Mouse (Mus musculus) frontal cortex, postnatal 25 days (tissue): ENCODE data around the gene Rps27l.
"Not testable (repeated sequence)": the region's sequence is repeated elsewhere in the genome, so short reads cannot be mapped to it uniquely, and the experiment has no call there.

Experiments used
- DNase-seq, 2 experiments: peaks; one replicate each; pipeline ENCODE4 v3.0.0; 2022; ENCODE audit warnings: low spot score in 2 of 2

Gene Rps27l

DNA sequence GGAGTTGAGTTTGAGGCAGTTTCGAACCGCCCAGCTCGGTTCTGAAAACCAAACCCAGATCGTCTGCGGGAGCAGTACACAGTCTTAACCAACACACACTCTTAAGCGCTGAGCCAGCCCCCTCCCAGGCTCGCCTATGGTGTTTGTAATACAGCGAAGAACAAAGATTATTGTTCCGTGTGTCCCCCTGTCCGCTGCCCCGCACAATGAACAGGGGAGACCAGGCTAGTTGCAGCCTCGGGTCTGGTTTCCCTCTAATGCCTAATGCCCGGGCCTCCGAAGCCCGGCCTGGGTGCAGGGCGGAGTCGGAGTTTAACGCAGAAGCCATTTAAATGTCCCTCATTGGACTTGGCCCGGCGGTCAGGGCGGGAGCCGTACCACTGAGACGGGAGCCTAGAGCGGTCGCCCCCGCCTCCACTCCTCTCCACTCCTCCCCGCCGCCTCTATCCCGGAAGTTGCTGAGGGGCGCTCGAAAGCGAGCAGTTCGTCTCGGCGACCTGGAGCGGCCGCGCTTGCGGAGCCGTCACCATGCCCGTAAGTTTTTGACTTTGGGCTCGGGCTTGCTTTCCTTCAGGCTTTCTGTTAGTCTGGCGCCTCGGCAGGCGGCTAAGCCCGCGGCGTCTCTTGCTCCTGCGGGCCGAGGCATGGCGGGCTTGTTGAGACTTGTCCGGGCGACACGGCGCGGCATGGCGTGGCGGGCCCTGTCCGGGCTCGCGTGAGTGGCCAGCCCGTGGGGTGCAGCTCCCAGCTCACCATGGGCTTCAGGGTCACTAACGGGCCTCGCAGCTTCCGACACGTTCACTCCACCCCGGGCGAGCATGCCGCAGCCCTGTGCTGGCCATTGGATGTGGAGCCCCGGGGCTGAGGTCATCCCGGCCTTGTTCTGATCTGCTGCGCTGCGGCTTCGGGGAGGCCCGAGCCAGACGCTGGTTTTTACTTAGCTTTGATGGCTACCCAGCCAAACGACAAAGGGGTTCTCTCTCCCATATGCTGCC, at the start of gene Rps27l:
Gene Rps27l, plus strand, starts transcription at position 440 of the 995 bp plus-strand sequence.
- peak; percentile 69 to 78 for DNase-seq

- DNase-seq = no peak
Observed at GRCm38 (mm10) chr9:66896951-66897350, 48.9 kb upstream of the Rps27l start.

DNA sequence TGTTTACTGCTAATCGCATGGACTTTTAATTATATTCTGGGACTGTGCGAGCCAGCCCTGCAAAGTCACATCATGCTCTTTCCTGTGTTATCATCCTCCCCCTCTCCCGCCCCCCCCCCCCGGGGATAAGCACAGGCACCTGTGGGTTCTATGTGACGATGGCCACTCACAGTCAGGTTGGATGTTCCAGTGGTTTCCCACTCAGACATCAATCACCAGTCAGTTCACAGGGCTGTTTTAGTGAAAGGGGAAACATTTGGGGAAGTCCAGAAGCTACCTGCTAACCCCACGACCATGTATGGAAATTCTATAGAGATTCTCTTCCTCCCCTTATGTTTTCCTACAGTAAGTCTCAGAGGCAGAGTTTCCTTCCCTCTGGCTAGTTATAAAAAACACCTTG, 48.0 kb upstream of the Rps27l start:
- DNase-seq = no peak

GRCm38 (mm10) chr9:66899072-66899471, 46.8 kb upstream of the Rps27l start:
- no peak for DNase-seq

DNA sequence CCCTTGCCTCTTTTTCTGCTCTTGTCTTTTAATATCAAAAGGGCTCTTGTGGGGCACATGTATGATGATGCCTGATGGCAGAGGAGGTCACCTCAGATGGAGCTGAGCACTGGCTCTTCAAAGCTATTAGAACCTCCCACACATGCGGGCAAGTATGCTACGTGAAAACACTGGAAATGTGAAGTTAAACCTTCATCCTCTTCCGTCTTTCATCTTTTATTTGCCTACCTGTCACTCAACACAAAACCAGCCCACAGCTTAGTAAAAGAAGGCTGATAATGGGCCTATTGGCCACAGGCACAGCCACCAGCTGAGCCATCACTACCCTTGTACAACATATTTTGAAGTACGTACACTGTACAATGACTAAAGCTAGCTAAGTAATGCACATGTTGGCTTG, 46.4 kb upstream of the Rps27l start:
- no peak for DNase-seq

DNA sequence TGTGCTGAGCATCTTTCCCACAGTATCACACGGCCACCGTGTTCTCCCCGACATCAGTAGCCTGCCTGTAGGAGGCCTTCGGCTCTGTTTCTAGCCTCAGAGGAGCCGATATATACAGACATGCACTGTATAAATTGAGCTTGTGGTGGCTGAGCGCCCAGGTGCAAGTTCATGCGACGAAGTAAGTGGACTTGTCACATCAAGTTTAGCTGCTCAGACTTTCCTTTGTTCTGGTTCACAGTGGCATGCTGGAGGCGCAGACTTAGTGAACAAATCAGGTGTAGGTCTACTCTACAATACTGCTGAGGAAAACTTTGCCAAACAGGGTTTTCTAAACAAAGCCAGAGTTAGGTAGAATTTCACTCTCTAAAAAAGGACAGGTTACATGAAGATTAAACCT, 39.9 kb upstream of the Rps27l start:
- no peak for DNase-seq

GRCm38 (mm10) chr9:66907126-66907525, 38.8 kb upstream of the Rps27l start:
- no peak for DNase-seq

- DNase-seq = no peak
Observed at GRCm38 (mm10) chr9:66907746-66908397, 38.0 kb upstream of the Rps27l start.

DNA sequence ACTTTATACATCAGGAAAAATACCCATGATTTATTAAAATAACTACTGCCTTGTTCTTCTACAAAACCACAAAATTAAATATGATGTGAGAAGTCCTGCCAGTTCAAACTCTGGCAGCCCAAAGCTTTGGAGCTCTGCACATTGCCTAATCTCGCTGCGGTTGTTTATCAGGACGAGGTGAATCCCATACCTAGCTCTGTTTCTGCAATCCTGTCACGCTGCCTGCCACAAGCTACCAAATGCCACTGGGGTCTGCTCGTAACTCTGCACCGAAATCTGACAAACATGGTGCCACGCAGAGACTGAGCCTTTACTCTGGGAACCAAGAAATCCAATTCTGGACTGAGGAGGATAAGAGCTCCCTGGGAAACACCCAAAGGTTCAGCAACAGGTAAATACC, 36.0 kb upstream of the Rps27l start:
- no peak for DNase-seq

GRCm38 (mm10) chr9:66910677-66911076, 35.2 kb upstream of the Rps27l start:
- no peak for DNase-seq

DNA sequence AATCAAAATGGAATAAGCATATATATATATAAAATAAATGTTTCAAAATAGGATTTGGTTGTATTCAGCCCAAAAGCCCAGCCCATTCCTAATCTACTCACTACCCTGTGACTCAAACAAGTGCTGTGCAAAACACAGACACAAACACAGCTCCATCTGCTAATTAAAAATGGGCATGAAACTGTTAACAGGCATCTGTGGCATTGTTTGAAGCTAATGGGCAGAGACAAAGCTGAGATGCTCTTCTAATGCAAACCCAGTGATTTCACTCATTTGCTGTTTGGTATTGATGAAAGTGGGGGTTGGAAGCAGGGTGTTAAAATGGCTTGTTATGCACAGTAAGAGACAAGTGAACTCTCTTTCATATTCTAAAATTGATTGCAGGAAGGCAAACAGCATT, 33.6 kb upstream of the Rps27l start:
- DNase-seq = no peak

GRCm38 (mm10) chr9:66913254-66913934, 32.5 kb upstream of the Rps27l start:
- not testable (repeated sequence) for DNase-seq

GRCm38 (mm10) chr9:66914540-66914939, 31.3 kb upstream of the Rps27l start:
- DNase-seq = no peak

- no peak for DNase-seq
Observed at GRCm38 (mm10) chr9:66915401-66915800, 30.5 kb upstream of the Rps27l start.

- DNase-seq = no peak
Observed at GRCm38 (mm10) chr9:66915869-66916785, 29.8 kb upstream of the Rps27l start.

GRCm38 (mm10) chr9:66917216-66917891, 28.5 kb upstream of the Rps27l start:
- no peak for DNase-seq

- no peak for DNase-seq
Observed at GRCm38 (mm10) chr9:66917892-66918255, 28.0 kb upstream of the Rps27l start.

DNA sequence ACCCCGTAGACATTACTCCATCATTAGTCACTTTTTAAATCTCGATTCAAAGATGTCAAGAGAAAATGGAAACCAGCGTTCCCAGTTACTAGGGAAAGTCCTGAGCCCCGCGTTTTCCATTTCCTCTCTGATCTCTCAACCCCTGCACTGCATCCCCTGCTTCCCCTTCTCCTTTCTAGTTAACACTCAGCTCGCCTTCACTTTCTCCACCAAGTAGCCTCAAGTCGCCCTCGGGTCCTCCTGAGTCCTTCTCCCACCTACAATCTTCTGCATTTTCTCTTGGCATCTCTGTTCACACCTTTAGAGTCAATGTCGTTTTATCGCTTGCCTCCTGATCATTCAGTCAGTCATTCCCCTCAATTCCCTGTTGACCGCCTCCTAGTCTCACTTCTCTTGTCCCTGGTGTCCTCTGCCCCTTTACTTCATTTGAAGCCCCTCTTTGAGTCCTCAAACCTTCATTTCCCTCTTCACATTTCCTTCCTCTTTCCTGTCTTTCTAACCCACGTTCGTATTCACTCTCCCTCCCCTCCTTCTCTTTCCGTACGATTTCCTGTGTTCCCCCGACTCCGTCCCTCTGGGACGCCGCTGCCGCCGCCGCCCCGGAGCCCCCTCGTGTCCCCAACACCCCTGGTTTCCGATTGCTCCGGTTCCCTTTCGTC, 27.1 kb upstream of the Rps27l start:
- DNase-seq = no peak

GRCm38 (mm10) chr9:66919382-66919971, 26.4 kb upstream of the Rps27l start, which contains the start of gene Rab8b:
Gene Rab8b, minus strand, starts transcription at chr9:66919687.
- peak; percentile 83 to 90 for DNase-seq

DNA sequence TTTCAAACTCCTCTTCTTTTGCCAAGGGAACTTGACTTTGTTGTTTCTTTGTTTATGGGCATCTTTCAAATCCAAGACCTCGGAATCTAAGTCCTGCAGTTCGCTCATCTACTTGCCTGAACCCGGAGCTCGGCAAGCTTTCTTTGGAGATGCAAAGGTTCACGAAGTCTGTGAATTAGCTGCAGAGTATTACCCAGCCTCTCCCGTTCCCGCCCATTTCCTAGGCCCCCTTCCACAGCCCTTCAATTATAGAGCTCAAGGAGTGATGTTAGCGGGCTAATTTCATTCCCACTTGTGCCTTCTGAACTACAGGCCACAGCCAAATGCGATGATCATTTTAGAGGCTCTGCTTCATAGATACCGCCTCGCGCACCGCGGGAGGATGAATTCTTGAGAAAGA, 25.9 kb upstream of the Rps27l start:
- no peak for DNase-seq
